Mouse (Mus musculus): Measurements from ENCODE around the gene Krt4. TPM values are rescaled to one million over a fixed set of nuclear protein-coding genes. Genes with fewer than 3 reads are reported as not detected.

The Krt4 gene
- polyA plus RNA-seq, 2 experiments: 51.0 to 268 TPM

DNA sequence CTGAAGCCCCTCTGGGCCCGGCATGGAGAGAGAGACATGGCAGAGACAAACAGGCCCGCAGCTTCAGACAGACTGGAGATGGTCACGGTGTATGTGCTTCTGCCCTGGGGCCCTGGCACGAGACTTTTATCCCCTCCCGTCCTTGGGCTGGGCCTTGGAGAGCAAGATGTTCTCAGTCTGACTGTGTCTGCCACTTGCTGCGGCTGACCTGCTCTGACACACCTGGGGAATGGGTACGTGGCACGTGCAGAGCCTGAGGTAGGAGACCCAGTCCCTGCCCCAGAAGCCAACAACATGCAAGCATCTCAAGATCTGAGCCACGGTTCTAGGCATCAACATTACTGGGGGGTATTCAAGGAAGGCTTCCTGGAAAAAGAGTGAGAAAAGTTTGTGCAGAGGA, 29.7 kb upstream of the Krt4 start, which contains the start of gene Krt78:
Gene Krt78, minus strand, starts transcription at position 101 of the 400 bp plus-strand sequence.
- 78% methylated on average over 9 of the region's 9 CpGs for WGBS
- H3K36me3 ChIP-seq (ENCODE audit: control insufficient read depth, insufficient read depth, low read length): no peaks in the 10 kb centered on the region

DNA sequence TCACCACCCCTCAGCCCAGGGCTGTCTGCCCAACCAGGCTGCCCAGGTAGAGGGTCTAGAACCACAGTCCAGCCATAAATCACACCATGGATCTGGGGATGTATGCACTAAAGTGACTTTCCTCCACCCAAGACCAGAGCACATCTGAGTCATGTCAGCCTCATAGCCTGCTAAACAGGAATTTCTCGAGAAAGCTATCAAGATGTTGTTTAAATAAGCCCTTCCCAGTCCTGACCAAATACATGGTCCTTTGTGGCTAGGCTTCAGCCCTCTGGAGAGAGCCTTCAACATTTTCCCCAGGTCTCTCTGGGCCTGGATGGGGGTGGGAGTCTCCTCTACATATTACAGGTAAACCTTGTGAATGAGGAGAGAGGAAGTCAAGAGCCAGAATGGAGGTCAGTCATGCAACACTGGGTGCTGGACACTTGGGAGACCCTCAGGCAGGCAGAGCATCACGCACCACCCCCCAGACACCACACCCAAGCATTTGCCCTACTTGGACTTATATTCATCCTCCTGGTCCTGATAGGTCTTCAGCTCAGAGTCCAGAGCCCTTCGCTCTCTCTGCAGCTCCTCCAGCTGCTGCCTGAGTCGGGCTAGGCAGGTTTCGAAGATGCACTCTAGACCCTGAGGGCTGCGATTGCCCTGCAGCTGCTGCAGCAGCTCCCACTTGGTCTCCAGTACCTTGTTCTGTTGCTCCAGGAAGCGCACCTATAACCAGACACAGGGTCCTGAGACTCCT, 28.4 kb upstream of the Krt4 start:
- Histone ChIP-seq H3K9me3 (ENCODE audit: control insufficient read depth, low read length) (no peaks in the 10 kb centered on the region), H3K4me3 (replicated peaks; ENCODE audit: low read length) (no peak overlapping the region), H3K27me3 (ENCODE audit: control insufficient read depth, insufficient read depth, low read length) (no peaks in the 10 kb centered on the region), H3K27ac (replicated peaks; ENCODE audit: low read depth, low read length) (no peak overlapping the region), H3K4me2 (replicated peaks; ENCODE audit: low read depth, low read length, severe bottlenecking) (no peak overlapping the region), H3K9ac (ENCODE audit: low read depth, low read length, severe bottlenecking) (no peak overlapping the region), H3K4me1 (ENCODE audit: control insufficient read depth, insufficient read depth, low read length) (no peaks in the 10 kb centered on the region), H3K36me3 (ENCODE audit: control insufficient read depth, insufficient read depth, low read length) (no peaks in the 10 kb centered on the region)
- ATAC-seq (ENCODE audit: low FRiP score, low read depth) (no peak), DNase-seq (ENCODE audit: low spot score) (no peak)
- 79% methylated on average over 7 of the region's 7 CpGs for WGBS
- no peak for TF ChIP-seq POLR2A (IDR thresholded peaks at IDR 0.05; ENCODE audit: borderline replicate concordance, extremely low read depth, insufficient read depth, insufficient read length)

More for the DNA sequence above, 29.7 kb upstream of the Krt4 start, which contains the start of gene Krt78:
- Histone ChIP-seq H3K9ac (ENCODE audit: low read depth, low read length, severe bottlenecking) (no peak within 1 kb of the TSS), H3K27ac (replicated peaks; ENCODE audit: low read depth, low read length) (no peak within 1 kb of the TSS), H3K4me3 (replicated peaks; ENCODE audit: low read length) (no peak within 1 kb of the TSS), H3K4me2 (replicated peaks; ENCODE audit: low read depth, low read length, severe bottlenecking) (no peak within 1 kb of the TSS), H3K9me3 (ENCODE audit: control insufficient read depth, low read length) (no peaks in the 10 kb centered on the region), H3K4me1 (ENCODE audit: control insufficient read depth, insufficient read depth, low read length) (no peaks in the 10 kb centered on the region), H3K27me3 (ENCODE audit: control insufficient read depth, insufficient read depth, low read length) (no peaks in the 10 kb centered on the region)
- no peak for TF ChIP-seq POLR2A (IDR thresholded peaks at IDR 0.05; ENCODE audit: borderline replicate concordance, extremely low read depth, insufficient read depth, insufficient read length)
- ATAC-seq (ENCODE audit: low FRiP score, low read depth): no peak
- DNase-seq (ENCODE audit: low spot score): no peak

DNA sequence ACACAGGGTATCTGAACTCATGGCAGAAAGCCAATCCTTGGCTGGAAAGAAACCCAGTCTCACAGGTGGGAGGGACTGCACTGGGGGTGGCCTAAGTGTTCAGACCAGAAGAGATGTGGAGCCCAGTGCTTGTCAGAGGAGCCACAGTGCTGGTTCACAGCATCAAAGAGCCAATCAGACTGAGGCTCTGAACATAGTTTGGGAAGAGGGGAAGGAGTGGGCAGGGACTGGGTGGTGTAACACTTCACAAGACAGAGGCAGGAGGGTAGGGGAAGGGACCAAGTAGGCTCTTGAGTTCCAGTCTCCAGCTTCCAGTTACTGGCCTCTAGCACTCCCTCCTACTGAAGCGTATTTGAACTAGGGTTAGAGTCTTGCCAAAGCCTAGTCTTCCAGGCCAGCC, 20.9 kb upstream of the Krt4 start:
- Histone ChIP-seq H3K27me3 (ENCODE audit: control insufficient read depth, insufficient read depth, low read length) (no peaks in the 10 kb centered on the region), H3K4me1 (ENCODE audit: control insufficient read depth, insufficient read depth, low read length) (peaks cover 16% of the 10 kb centered on the region), H3K9me3 (ENCODE audit: control insufficient read depth, low read length) (no peaks in the 10 kb centered on the region), H3K9ac (ENCODE audit: low read depth, low read length, severe bottlenecking) (no peak overlapping the region), H3K27ac (replicated peaks; ENCODE audit: low read depth, low read length) (no peak overlapping the region), H3K36me3 (ENCODE audit: control insufficient read depth, insufficient read depth, low read length) (no peaks in the 10 kb centered on the region), H3K4me3 (replicated peaks; ENCODE audit: low read length) (no peak overlapping the region), H3K4me2 (replicated peaks; ENCODE audit: low read depth, low read length, severe bottlenecking) (no peak overlapping the region)
- 88% methylated on average over 1 of the region's 1 CpGs for WGBS
- ATAC-seq (ENCODE audit: low FRiP score, low read depth) (no peak), DNase-seq (ENCODE audit: low spot score) (no peak)
- TF ChIP-seq POLR2A (IDR thresholded peaks at IDR 0.05; ENCODE audit: borderline replicate concordance, extremely low read depth, insufficient read depth, insufficient read length): no peak

DNA sequence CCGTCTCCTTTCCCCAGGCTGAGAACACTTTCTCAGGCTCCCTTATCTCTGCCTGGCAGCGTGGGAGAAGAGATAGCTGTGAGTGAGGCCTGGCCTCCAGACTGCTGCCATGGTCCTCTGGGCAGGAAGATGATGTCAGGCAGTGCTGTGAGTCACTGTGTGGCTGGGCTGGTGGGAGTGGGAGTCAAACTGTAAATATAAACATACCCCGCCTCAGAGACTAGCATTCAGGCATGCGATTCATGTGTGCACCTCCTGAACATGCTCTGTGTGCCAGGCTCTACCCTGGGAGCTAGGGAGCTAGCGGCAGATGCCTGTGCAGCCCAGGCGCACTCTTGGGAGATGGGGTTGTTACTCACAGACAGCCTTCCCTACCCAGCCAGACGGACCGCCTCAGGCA, 17.4 kb upstream of the Krt4 start:
- no peak overlapping the region for H3K4me3 ChIP-seq (replicated peaks; ENCODE audit: low read length)
- no peaks in the 10 kb centered on the region for H3K27me3 ChIP-seq (ENCODE audit: control insufficient read depth, insufficient read depth, low read length)
- WGBS: 45% methylated on average over 8 of the region's 8 CpGs
- no peak overlapping the region for H3K9ac ChIP-seq (ENCODE audit: low read depth, low read length, severe bottlenecking)
- H3K4me1 ChIP-seq (ENCODE audit: control insufficient read depth, insufficient read depth, low read length): peaks cover 26% of the 10 kb centered on the region
- H3K4me2 ChIP-seq (replicated peaks; ENCODE audit: low read depth, low read length, severe bottlenecking): no peak overlapping the region
- no peaks in the 10 kb centered on the region for H3K36me3 ChIP-seq (ENCODE audit: control insufficient read depth, insufficient read depth, low read length)
- no peak for TF ChIP-seq POLR2A (IDR thresholded peaks at IDR 0.05; ENCODE audit: borderline replicate concordance, extremely low read depth, insufficient read depth, insufficient read length)
- DNase-seq (ENCODE audit: low spot score) (no peak), ATAC-seq (ENCODE audit: low FRiP score, low read depth) (no peak)
- no peaks in the 10 kb centered on the region for H3K9me3 ChIP-seq (ENCODE audit: control insufficient read depth, low read length)
- no peak overlapping the region for H3K27ac ChIP-seq (replicated peaks; ENCODE audit: low read depth, low read length)

DNA sequence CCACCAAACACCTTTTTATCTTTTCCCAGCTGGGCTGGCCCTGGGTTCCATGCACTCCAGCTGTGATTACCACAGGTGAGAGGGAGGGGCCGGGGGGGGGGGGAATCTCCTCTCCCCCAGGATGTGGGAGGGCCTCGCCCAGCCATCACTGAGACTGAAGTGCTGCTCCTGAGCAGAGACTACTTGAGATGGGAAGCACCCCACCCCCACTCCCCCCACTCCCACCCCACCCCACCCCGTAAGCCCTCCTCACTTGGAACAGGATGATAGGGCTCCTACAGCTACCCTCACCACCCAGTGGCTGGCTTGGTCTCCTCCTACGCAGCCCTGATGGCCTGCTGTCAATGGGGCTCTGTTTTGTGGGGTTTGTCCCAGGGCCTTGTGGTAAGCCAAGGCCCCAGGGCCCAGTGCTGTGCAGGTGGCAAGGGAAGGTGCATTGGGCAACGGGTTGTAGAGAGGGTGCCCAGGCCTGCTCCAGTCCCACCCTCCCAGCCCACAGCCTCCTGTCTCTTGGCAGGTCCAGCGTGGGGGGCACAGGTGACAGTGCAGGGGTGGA, 15.8 kb upstream of the Krt4 start, which contains the start of gene Krt79:
Gene Krt79, minus strand, starts transcription at position 51 of the 556 bp plus-strand sequence.
- Histone ChIP-seq H3K27ac (replicated peaks; ENCODE audit: low read depth, low read length) (no peak within 1 kb of the TSS), H3K4me2 (replicated peaks; ENCODE audit: low read depth, low read length, severe bottlenecking) (no peak within 1 kb of the TSS), H3K9ac (ENCODE audit: low read depth, low read length, severe bottlenecking) (no peak within 1 kb of the TSS), H3K36me3 (ENCODE audit: control insufficient read depth, insufficient read depth, low read length) (no peaks in the 10 kb centered on the region), H3K4me1 (ENCODE audit: control insufficient read depth, insufficient read depth, low read length) (peaks cover 24% of the 10 kb centered on the region), H3K9me3 (ENCODE audit: control insufficient read depth, low read length) (no peaks in the 10 kb centered on the region), H3K27me3 (ENCODE audit: control insufficient read depth, insufficient read depth, low read length) (no peaks in the 10 kb centered on the region), H3K4me3 (replicated peaks; ENCODE audit: low read length) (no peak within 1 kb of the TSS)
- 63% methylated on average over 4 of the region's 6 CpGs for WGBS
- TF ChIP-seq POLR2A (IDR thresholded peaks at IDR 0.05; ENCODE audit: borderline replicate concordance, extremely low read depth, insufficient read depth, insufficient read length): no peak
- ATAC-seq (ENCODE audit: low FRiP score, low read depth) (no peak), DNase-seq (ENCODE audit: low spot score) (no peak)

Data from limb, embryonic 14.5 days (tissue).